Mouse (Mus musculus) midbrain, embryonic 13.5 days (tissue): ENCODE measurements around the gene Gca. TPM values are rescaled to one million over a fixed set of nuclear protein-coding genes. Genes with fewer than 3 reads are reported as not detected.
"Not testable (repeated sequence)": the region's sequence is repeated elsewhere in the genome, so short reads cannot be mapped to it uniquely, and the experiment has no call there.

Experiments
- ATAC-seq: fragments of 200-750 bp; cut with Nextera tagmentation; 2 replicates; pipeline ENCODE4 v1.8.0; 2017; ENCODE audit warnings: mild to moderate bottlenecking, moderate TSS enrichment, moderate library complexity
- H3K27ac ChIP-seq: fragments of 300-500 bp; sonication (generic); 2 replicates; pipeline ENCODE4 v1.5.1; 2015; ENCODE audit warnings: inconsistent platforms, mild to moderate bottlenecking, moderate library complexity
- H3K27me3 ChIP-seq: fragments of 300-500 bp; sonication (generic); 2 replicates; pipeline ENCODE4 v1.6.1; 2015; ENCODE audit warnings: mild to moderate bottlenecking, inconsistent platforms
- H3K36me3 ChIP-seq: fragments of 300-500 bp; sonication (generic); 2 replicates; pipeline ENCODE4 v1.6.1; 2015; ENCODE audit warnings: mild to moderate bottlenecking, inconsistent platforms
- H3K4me1 ChIP-seq: fragments of 300-500 bp; sonication (generic); replicated peaks from 2 replicates; pipeline ENCODE4 v1.6.1; 2015; ENCODE audit warnings: inconsistent platforms
- H3K4me2 ChIP-seq: fragments of 300-500 bp; sonication (generic); replicated peaks from 2 replicates; pipeline ENCODE4 v1.6.1; 2015; ENCODE audit warnings: moderate library complexity, mild to moderate bottlenecking, inconsistent platforms
- H3K4me3 ChIP-seq: fragments of 300-500 bp; sonication (generic); replicated peaks from 2 replicates; pipeline ENCODE4 v1.5.1; 2015; ENCODE audit warnings: mild to moderate bottlenecking, inconsistent platforms
- H3K9ac ChIP-seq: fragments of 300-500 bp; sonication (generic); replicated peaks from 2 replicates; pipeline ENCODE4 v1.6.1; 2015; ENCODE audit warnings: mild to moderate bottlenecking, inconsistent platforms
- H3K9me3 ChIP-seq: fragments of 300-500 bp; sonication (generic); 2 replicates; pipeline ENCODE4 v1.6.1; 2016; ENCODE audit warnings: mild to moderate bottlenecking, inconsistent platforms
- WGBS: fragments of 180-500 bp; shearing (Covaris S2); methylation state at CpG from one replicate; pipeline ENCODE4 v1.1.7; 2015; 5-methylcytosine and 5-hydroxymethylcytosine counted together
- polyA plus RNA-seq: library from polyadenylated mRNA; unstranded; fragments of >200 nt; fragmentation: Nextera tagmentation; extraction: Ambion mirVana; gene quantifications from 2 replicates; pipeline ENCODE4 v1.2.1, GENCODE M21; 2015

Gca gene
- polyA plus RNA-seq, 1 experiment from 2014 or later = 3.7 TPM

GRCm38 (mm10) chr2:62672788-62673187 lies 8.7 kb downstream of the Gca start:
- 93% methylated on average over 5 of the region's 5 CpGs for WGBS
- no peaks in the 10 kb centered on the region for H3K9me3 ChIP-seq
- no peaks in the 10 kb centered on the region for H3K4me1 ChIP-seq
- no peaks in the 10 kb centered on the region for H3K36me3 ChIP-seq
- H3K27me3 ChIP-seq = no peaks in the 10 kb centered on the region
- H3K27ac ChIP-seq = no peak overlapping the region
- H3K9ac ChIP-seq = no peak overlapping the region
- H3K4me2 ChIP-seq = no peak overlapping the region
- H3K4me3 ChIP-seq = no peak overlapping the region
- ATAC-seq = no peak

- no peak overlapping the region for H3K9ac ChIP-seq
- no peaks in the 10 kb centered on the region for H3K9me3 ChIP-seq
- no peaks in the 10 kb centered on the region for H3K4me1 ChIP-seq
- WGBS = 79% methylated on average over 8 of the region's 8 CpGs
- H3K27ac ChIP-seq = no peak overlapping the region
- no peaks in the 10 kb centered on the region for H3K36me3 ChIP-seq
- H3K4me2 ChIP-seq = no peak overlapping the region
- H3K4me3 ChIP-seq = no peak overlapping the region
- ATAC-seq = no peak
- H3K27me3 ChIP-seq = no peaks in the 10 kb centered on the region
Observed at GRCm38 (mm10) chr2:62681667-62682066, 17.6 kb downstream of the Gca start.

- no peak overlapping the region for H3K4me2 ChIP-seq
- no peak overlapping the region for H3K4me3 ChIP-seq
- WGBS = 69% methylated on average over 3 of the region's 3 CpGs
- H3K27ac ChIP-seq = no peak overlapping the region
- H3K27me3 ChIP-seq = no peaks in the 10 kb centered on the region
- no peaks in the 10 kb centered on the region for H3K36me3 ChIP-seq
- no peaks in the 10 kb centered on the region for H3K9me3 ChIP-seq
- H3K4me1 ChIP-seq = no peaks in the 10 kb centered on the region
- no peak; the same call in 1 of the 2 replicates for ATAC-seq
- no peak overlapping the region for H3K9ac ChIP-seq
Observed at GRCm38 (mm10) chr2:62684989-62685595, 21.0 kb downstream of the Gca start.

GRCm38 (mm10) chr2:62685934-62686333 lies 21.8 kb downstream of the Gca start:
- 94% methylated on average over 6 of the region's 6 CpGs for WGBS

GRCm38 (mm10) chr2:62706313-62706712 lies 42.2 kb downstream of the Gca start:
- H3K27me3 ChIP-seq = no peaks in the 10 kb centered on the region
- no peak for ATAC-seq
- no peaks in the 10 kb centered on the region for H3K9me3 ChIP-seq
- no peak overlapping the region for H3K4me2 ChIP-seq
- no peak overlapping the region for H3K9ac ChIP-seq
- no peaks in the 10 kb centered on the region for H3K4me1 ChIP-seq
- H3K36me3 ChIP-seq = no peaks in the 10 kb centered on the region; the same call in 1 of the 2 replicates
- H3K4me3 ChIP-seq = no peak overlapping the region
- WGBS = 90% methylated on average over 3 of the region's 3 CpGs
- no peak overlapping the region for H3K27ac ChIP-seq

More at GRCm38 (mm10) chr2:62685934-62686333, 21.8 kb downstream of the Gca start:
- Histone ChIP-seq H3K4me1 (no peaks in the 10 kb centered on the region), H3K36me3 (no peaks in the 10 kb centered on the region), H3K27me3 (no peaks in the 10 kb centered on the region), H3K4me2 (no peak overlapping the region), H3K9me3 (no peaks in the 10 kb centered on the region), H3K9ac (no peak overlapping the region), H3K4me3 (no peak overlapping the region), H3K27ac (no peak overlapping the region)
- no peak for ATAC-seq

GRCm38 (mm10) chr2:62709633-62710032 lies 45.5 kb downstream of the Gca start:
- no peak for ATAC-seq
- no peaks in the 10 kb centered on the region for H3K4me1 ChIP-seq
- H3K9ac ChIP-seq = no peak overlapping the region
- H3K9me3 ChIP-seq = no peaks in the 10 kb centered on the region
- no peak overlapping the region for H3K27ac ChIP-seq
- H3K4me3 ChIP-seq = no peak overlapping the region
- H3K36me3 ChIP-seq = peaks cover 3% of the 10 kb centered on the region; the same call in 1 of the 2 replicates
- no peaks in the 10 kb centered on the region for H3K27me3 ChIP-seq
- H3K4me2 ChIP-seq = no peak overlapping the region
- WGBS = 88% methylated on average over 1 of the region's 1 CpGs

- 91% methylated on average over 4 of the region's 4 CpGs for WGBS
- not testable (repeated sequence) for H3K4me2 ChIP-seq, ATAC-seq, H3K9me3 ChIP-seq, H3K27me3 ChIP-seq, H3K4me3 ChIP-seq, H3K9ac ChIP-seq, H3K27ac ChIP-seq, H3K36me3 ChIP-seq, H3K4me1 ChIP-seq
Observed at GRCm38 (mm10) chr2:62714362-62714761, 50.3 kb downstream of the Gca start.

- no peak overlapping the region for H3K27ac ChIP-seq
- no peaks in the 10 kb centered on the region for H3K27me3 ChIP-seq
- ATAC-seq = no peak
- H3K9me3 ChIP-seq = no peaks in the 10 kb centered on the region
- H3K36me3 ChIP-seq = peaks cover 3% of the 10 kb centered on the region; the same call in 1 of the 2 replicates
- H3K4me1 ChIP-seq = no peaks in the 10 kb centered on the region
- no peak overlapping the region for H3K4me2 ChIP-seq
- no peak overlapping the region for H3K4me3 ChIP-seq
- no peak overlapping the region for H3K9ac ChIP-seq
- WGBS = 91% methylated on average over 4 of the region's 4 CpGs
Observed at GRCm38 (mm10) chr2:62715260-62715659, 51.2 kb downstream of the Gca start.

- Histone ChIP-seq H3K4me1 (no peaks in the 10 kb centered on the region), H3K9me3 (no peaks in the 10 kb centered on the region), H3K27ac (no peak overlapping the region), H3K36me3 (peaks cover 3% of the 10 kb centered on the region; the same call in 1 of the 2 replicates), H3K4me3 (no peak overlapping the region), H3K9ac (no peak overlapping the region), H3K27me3 (no peaks in the 10 kb centered on the region), H3K4me2 (no peak overlapping the region)
- WGBS = 87% methylated on average over 6 of the region's 6 CpGs
- no peak for ATAC-seq
Observed at GRCm38 (mm10) chr2:62717270-62717669, 53.2 kb downstream of the Gca start.

GRCm38 (mm10) chr2:62718411-62718810 lies 54.3 kb downstream of the Gca start:
- Histone ChIP-seq H3K4me1 (no peaks in the 10 kb centered on the region), H3K9me3 (no peaks in the 10 kb centered on the region), H3K4me3 (no peak overlapping the region), H3K4me2 (no peak overlapping the region), H3K36me3 (peaks cover 3% of the 10 kb centered on the region; the same call in 1 of the 2 replicates), H3K27ac (no peak overlapping the region), H3K27me3 (no peaks in the 10 kb centered on the region), H3K9ac (no peak overlapping the region)
- 68% methylated on average over 1 of the region's 1 CpGs for WGBS
- peak; percentile 27; the same call in 1 of the 2 replicates for ATAC-seq

- 73% methylated on average over 1 of the region's 1 CpGs for WGBS
- no peak overlapping the region for H3K4me3 ChIP-seq
Observed at GRCm38 (mm10) chr2:62725946-62726345, 61.9 kb downstream of the Gca start.

GRCm38 (mm10) chr2:62727732-62728131 lies 63.6 kb downstream of the Gca start:
- H3K4me2 ChIP-seq = no peak overlapping the region
- H3K4me1 ChIP-seq = no peaks in the 10 kb centered on the region
- H3K27ac ChIP-seq = no peak overlapping the region
- H3K36me3 ChIP-seq = no peaks in the 10 kb centered on the region
- WGBS = 95% methylated on average over 2 of the region's 2 CpGs
- H3K27me3 ChIP-seq = no peaks in the 10 kb centered on the region
- ATAC-seq = no peak
- no peak overlapping the region for H3K9ac ChIP-seq
- H3K4me3 ChIP-seq = no peak overlapping the region
- H3K9me3 ChIP-seq = no peaks in the 10 kb centered on the region

More at GRCm38 (mm10) chr2:62725946-62726345, 61.9 kb downstream of the Gca start:
- no peak for ATAC-seq
- Histone ChIP-seq H3K36me3 (no peaks in the 10 kb centered on the region), H3K4me1 (no peaks in the 10 kb centered on the region), H3K9ac (no peak overlapping the region), H3K9me3 (no peaks in the 10 kb centered on the region), H3K27me3 (no peaks in the 10 kb centered on the region), H3K27ac (no peak overlapping the region), H3K4me2 (no peak overlapping the region)

- no peaks in the 10 kb centered on the region for H3K36me3 ChIP-seq
- H3K4me1 ChIP-seq = no peaks in the 10 kb centered on the region
- no peak overlapping the region for H3K27ac ChIP-seq
- 88% methylated on average over 1 of the region's 1 CpGs for WGBS
- H3K4me3 ChIP-seq = no peak overlapping the region
- no peak overlapping the region for H3K9ac ChIP-seq
- no peaks in the 10 kb centered on the region for H3K27me3 ChIP-seq
- no peaks in the 10 kb centered on the region for H3K9me3 ChIP-seq
- ATAC-seq = no peak
- no peak overlapping the region for H3K4me2 ChIP-seq
Observed at GRCm38 (mm10) chr2:62730671-62731070, 66.6 kb downstream of the Gca start.
